Mouse (Mus musculus) layer of hippocampus, postnatal 14 days (tissue): ENCODE measurements at regions not wholly inside any gene's neighbourhood (a gene's known extent, or its start where the extent isn't known, plus 50 kb on each side); places are given as distances from the start of the nearest gene placed in this dataset.

ENCODE experiments used
- DNase-seq, 2 experiments: peaks; one replicate each; pipeline ENCODE4 v3.0.0; 2021 to 2022; ENCODE audit warnings: low spot score in 2 of 2, mixed read lengths in 1 of 2

GRCm38 (mm10) chr14:76828453-76829160, 208.0 kb upstream of the Ccdc122 start:
- no peak for DNase-seq

GRCm38 (mm10) chr14:76824066-76824465, 212.5 kb upstream of the Ccdc122 start:
- no peak for DNase-seq

- no peak for DNase-seq
Observed at GRCm38 (mm10) chr14:76822766-76823325, 213.7 kb upstream of the Ccdc122 start.

- DNase-seq: no peak
Observed at GRCm38 (mm10) chr14:76821892-76822291, 214.7 kb upstream of the Ccdc122 start.

GRCm38 (mm10) chr14:76821484-76821883, 215.1 kb upstream of the Ccdc122 start:
- DNase-seq: no peak

- no peak for DNase-seq
Observed at GRCm38 (mm10) chr14:76820989-76821388, 215.6 kb upstream of the Ccdc122 start.

- peak; percentile 73 to 92 for DNase-seq
Observed at GRCm38 (mm10) chr14:76819690-76820089, 216.9 kb upstream of the Ccdc122 start.

- DNase-seq: no peak
Observed at GRCm38 (mm10) chr14:76818256-76819010, 218.1 kb upstream of the Ccdc122 start.

- no peak for DNase-seq
Observed at GRCm38 (mm10) chr14:76817189-76817772, 219.3 kb upstream of the Ccdc122 start.

- DNase-seq: no peak
Observed at GRCm38 (mm10) chr14:76816666-76817065, 219.9 kb upstream of the Ccdc122 start.

- no peak for DNase-seq
Observed at GRCm38 (mm10) chr14:76812155-76812875, 224.3 kb upstream of the Ccdc122 start.

GRCm38 (mm10) chr14:76810697-76811589, 225.6 kb upstream of the Ccdc122 start:
- DNase-seq: no peak

GRCm38 (mm10) chr14:76810041-76810440, 226.5 kb upstream of the Ccdc122 start:
- no peak for DNase-seq

GRCm38 (mm10) chr14:76809411-76809810, 227.2 kb upstream of the Ccdc122 start:
- DNase-seq: no peak

- DNase-seq: no peak
Observed at GRCm38 (mm10) chr14:76805151-76805785, 231.3 kb upstream of the Ccdc122 start.

GRCm38 (mm10) chr14:76804447-76805150, 232.0 kb upstream of the Ccdc122 start:
- no peak for DNase-seq

GRCm38 (mm10) chr14:76800181-76800580, 236.4 kb upstream of the Ccdc122 start:
- no peak for DNase-seq

- DNase-seq: no peak
Observed at GRCm38 (mm10) chr14:76799741-76800140, 236.8 kb upstream of the Ccdc122 start.

- no peak for DNase-seq
Observed at GRCm38 (mm10) chr14:76798925-76799428, 237.6 kb upstream of the Ccdc122 start.
